Mouse (Mus musculus): Measurements from ENCODE around the gene Igsf3. TPM values are rescaled to one million over a fixed set of nuclear protein-coding genes. Genes with fewer than 3 reads are reported as not detected.
A peak's percentile ranks its signal among the peaks of the same experiment; 100 is the strongest.

The Igsf3 gene
- polyA plus RNA-seq (2015; fragmentation: Nextera tagmentation; extraction: Ambion mirVana) = 36.2 and 38.1 TPM in 2 replicates

GRCm38 (mm10) chr3:101376538-101377247 is at the start of gene Igsf3:
Igsf3 (plus strand) TSS chr3:101377083.
- Histone ChIP-seq H3K9ac (ENCODE audit: low read length) (peak within 1 kb of the TSS; percentile 90), H3K36me3 (ENCODE audit: control insufficient read depth, insufficient read depth) (no peaks in the 10 kb centered on the region), H3K27me3 (ENCODE audit: control insufficient read depth, insufficient read depth, low read length) (no peaks in the 10 kb centered on the region), H3K4me1 (ENCODE audit: control insufficient read depth, insufficient read depth, low read length) (peaks cover 27% of the 10 kb centered on the region), H3K27ac (ENCODE audit: low read length) (peak within 1 kb of the TSS; percentile 85), H3K9me3 (replicated peaks; ENCODE audit: control insufficient read depth, low read length) (no peaks in the 10 kb centered on the region), H3K4me2 (ENCODE audit: low read depth, low read length) (peak within 1 kb of the TSS; percentile 91), H3K4me3 (ENCODE audit: low read length) (peak within 1 kb of the TSS; percentile 78)
- 5% methylated on average over 51 of the region's 56 CpGs for WGBS
- peak; percentile 87 for ATAC-seq (replicated peaks; ENCODE audit: extremely low read depth, insufficient read depth, low FRiP score)

- no peak for ATAC-seq (replicated peaks; ENCODE audit: extremely low read depth, insufficient read depth, low FRiP score)
- Histone ChIP-seq H3K9me3 (replicated peaks; ENCODE audit: control insufficient read depth, low read length) (0 out of 2 replicates have a peak, but pooled peaks cover 2% of the 10 kb centered on the region), H3K9ac (ENCODE audit: low read length) (no peak overlapping the region), H3K27ac (ENCODE audit: low read length) (no peak overlapping the region), H3K4me3 (ENCODE audit: low read length) (no peak overlapping the region), H3K36me3 (ENCODE audit: control insufficient read depth, insufficient read depth) (no peaks in the 10 kb centered on the region), H3K4me2 (ENCODE audit: low read depth, low read length) (no peak overlapping the region), H3K4me1 (ENCODE audit: control insufficient read depth, insufficient read depth, low read length) (no peaks in the 10 kb centered on the region), H3K27me3 (ENCODE audit: control insufficient read depth, insufficient read depth, low read length) (no peaks in the 10 kb centered on the region)
- 69% methylated on average over 2 of the region's 2 CpGs for WGBS
Measured at GRCm38 (mm10) chr3:101327248-101327647, 49.6 kb upstream of the Igsf3 start.

GRCm38 (mm10) chr3:101328617-101329016 is 48.3 kb upstream of the Igsf3 start:
- 0 out of 2 replicates have a peak, but pooled peaks cover 2% of the 10 kb centered on the region for H3K9me3 ChIP-seq (replicated peaks; ENCODE audit: control insufficient read depth, low read length)
- no peak for ATAC-seq (replicated peaks; ENCODE audit: extremely low read depth, insufficient read depth, low FRiP score)
- no peak overlapping the region for H3K27ac ChIP-seq (ENCODE audit: low read length)
- H3K9ac ChIP-seq (ENCODE audit: low read length) = no peak overlapping the region
- no peak overlapping the region for H3K4me2 ChIP-seq (ENCODE audit: low read depth, low read length)
- H3K4me1 ChIP-seq (ENCODE audit: control insufficient read depth, insufficient read depth, low read length) = no peaks in the 10 kb centered on the region
- H3K4me3 ChIP-seq (ENCODE audit: low read length) = no peak overlapping the region
- no peaks in the 10 kb centered on the region for H3K36me3 ChIP-seq (ENCODE audit: control insufficient read depth, insufficient read depth)
- H3K27me3 ChIP-seq (ENCODE audit: control insufficient read depth, insufficient read depth, low read length) = no peaks in the 10 kb centered on the region
- WGBS = 80% methylated on average over 7 of the region's 7 CpGs

GRCm38 (mm10) chr3:101343199-101343924 is 33.5 kb upstream of the Igsf3 start:
- Histone ChIP-seq H3K9me3 (replicated peaks; ENCODE audit: control insufficient read depth, low read length) (peaks cover 6% of the 10 kb centered on the region; the same call in 1 of the 2 replicates), H3K9ac (ENCODE audit: low read length) (no peak overlapping the region), H3K36me3 (ENCODE audit: control insufficient read depth, insufficient read depth) (no peaks in the 10 kb centered on the region), H3K4me1 (ENCODE audit: control insufficient read depth, insufficient read depth, low read length) (peaks cover 2% of the 10 kb centered on the region; the same call in 1 of the 2 replicates), H3K27ac (ENCODE audit: low read length) (no peak overlapping the region), H3K4me3 (ENCODE audit: low read length) (no peak overlapping the region), H3K27me3 (ENCODE audit: control insufficient read depth, insufficient read depth, low read length) (no peaks in the 10 kb centered on the region), H3K4me2 (ENCODE audit: low read depth, low read length) (no peak overlapping the region)
- WGBS = 96% methylated on average over 9 of the region's 9 CpGs
- ATAC-seq (replicated peaks; ENCODE audit: extremely low read depth, insufficient read depth, low FRiP score) = no peak

- H3K36me3 ChIP-seq (ENCODE audit: control insufficient read depth, insufficient read depth) = no peaks in the 10 kb centered on the region
- no peak for ATAC-seq (replicated peaks; ENCODE audit: extremely low read depth, insufficient read depth, low FRiP score)
- H3K4me1 ChIP-seq (ENCODE audit: control insufficient read depth, insufficient read depth, low read length) = peaks cover 2% of the 10 kb centered on the region
- no peak overlapping the region for H3K4me3 ChIP-seq (ENCODE audit: low read length)
- H3K27ac ChIP-seq (ENCODE audit: low read length) = no peak overlapping the region
- no peak overlapping the region for H3K9ac ChIP-seq (ENCODE audit: low read length)
- H3K4me2 ChIP-seq (ENCODE audit: low read depth, low read length) = no peak overlapping the region
- no peaks in the 10 kb centered on the region for H3K27me3 ChIP-seq (ENCODE audit: control insufficient read depth, insufficient read depth, low read length)
- peaks cover 6% of the 10 kb centered on the region; the same call in 1 of the 2 replicates for H3K9me3 ChIP-seq (replicated peaks; ENCODE audit: control insufficient read depth, low read length)
- WGBS = 84% methylated on average over 3 of the region's 3 CpGs
Measured at GRCm38 (mm10) chr3:101344246-101344645, 32.6 kb upstream of the Igsf3 start.

- H3K4me2 ChIP-seq (ENCODE audit: low read depth, low read length) = no peak overlapping the region
- no peaks in the 10 kb centered on the region for H3K36me3 ChIP-seq (ENCODE audit: control insufficient read depth, insufficient read depth)
- ATAC-seq (replicated peaks; ENCODE audit: extremely low read depth, insufficient read depth, low FRiP score) = no peak
- no peak overlapping the region for H3K27ac ChIP-seq (ENCODE audit: low read length)
- H3K9me3 ChIP-seq (replicated peaks; ENCODE audit: control insufficient read depth, low read length) = peaks cover 6% of the 10 kb centered on the region; the same call in 1 of the 2 replicates
- 58% methylated on average over 6 of the region's 6 CpGs for WGBS
- no peak overlapping the region for H3K9ac ChIP-seq (ENCODE audit: low read length)
- H3K4me1 ChIP-seq (ENCODE audit: control insufficient read depth, insufficient read depth, low read length) = peaks cover 2% of the 10 kb centered on the region
- H3K27me3 ChIP-seq (ENCODE audit: control insufficient read depth, insufficient read depth, low read length) = no peaks in the 10 kb centered on the region
- H3K4me3 ChIP-seq (ENCODE audit: low read length) = no peak overlapping the region
Measured at GRCm38 (mm10) chr3:101345299-101345698, 31.6 kb upstream of the Igsf3 start.

- Histone ChIP-seq H3K27me3 (ENCODE audit: control insufficient read depth, insufficient read depth, low read length) (no peaks in the 10 kb centered on the region), H3K4me1 (ENCODE audit: control insufficient read depth, insufficient read depth, low read length) (peaks cover 2% of the 10 kb centered on the region), H3K27ac (ENCODE audit: low read length) (no peak overlapping the region), H3K36me3 (ENCODE audit: control insufficient read depth, insufficient read depth) (no peaks in the 10 kb centered on the region), H3K9ac (ENCODE audit: low read length) (no peak overlapping the region), H3K9me3 (replicated peaks; ENCODE audit: control insufficient read depth, low read length) (peaks cover 6% of the 10 kb centered on the region; the same call in 1 of the 2 replicates), H3K4me3 (ENCODE audit: low read length) (no peak overlapping the region), H3K4me2 (ENCODE audit: low read depth, low read length) (no peak overlapping the region)
- ATAC-seq (replicated peaks; ENCODE audit: extremely low read depth, insufficient read depth, low FRiP score) = no peak
- 89% methylated on average over 1 of the region's 1 CpGs for WGBS
Measured at GRCm38 (mm10) chr3:101346806-101347205, 30.1 kb upstream of the Igsf3 start.

GRCm38 (mm10) chr3:101348501-101349161 is 28.3 kb upstream of the Igsf3 start:
- ATAC-seq (replicated peaks; ENCODE audit: extremely low read depth, insufficient read depth, low FRiP score) = no peak
- Histone ChIP-seq H3K4me1 (ENCODE audit: control insufficient read depth, insufficient read depth, low read length) (peaks cover 2% of the 10 kb centered on the region), H3K27me3 (ENCODE audit: control insufficient read depth, insufficient read depth, low read length) (no peaks in the 10 kb centered on the region), H3K4me3 (ENCODE audit: low read length) (no peak overlapping the region), H3K4me2 (ENCODE audit: low read depth, low read length) (no peak overlapping the region), H3K9me3 (replicated peaks; ENCODE audit: control insufficient read depth, low read length) (no peaks in the 10 kb centered on the region), H3K27ac (ENCODE audit: low read length) (no peak overlapping the region), H3K36me3 (ENCODE audit: control insufficient read depth, insufficient read depth) (no peaks in the 10 kb centered on the region), H3K9ac (ENCODE audit: low read length) (no peak overlapping the region)
- WGBS = 30% methylated on average over 9 of the region's 9 CpGs
